Mouse (Mus musculus): ENCODE measurements around the gene Ccdc136. TPM values are rescaled to one million over a fixed set of nuclear protein-coding genes. Genes with fewer than 3 reads are reported as not detected.

Ccdc136 gene
- polyA plus RNA-seq, 1 experiment from 2014 or later: 0.62 TPM

- no peak overlapping the region for H3K9ac ChIP-seq
- no peak overlapping the region for H3K4me2 ChIP-seq
- no peak overlapping the region for H3K4me3 ChIP-seq (replicated peaks)
- DNase-seq: no peak
- H3K9me3 ChIP-seq (replicated peaks): no peaks in the 10 kb centered on the region
- 0 out of 2 replicates have a peak, but pooled peaks cover 2% of the 10 kb centered on the region for H3K27me3 ChIP-seq
- H3K4me1 ChIP-seq (replicated peaks): no peaks in the 10 kb centered on the region
- no peak for ATAC-seq (ENCODE audit: low read depth)
- no peak overlapping the region for H3K27ac ChIP-seq
- 48% methylated on average over 11 of the region's 11 CpGs for WGBS (ENCODE audit: insufficient replicate concordance)
- no peaks in the 10 kb centered on the region for H3K36me3 ChIP-seq
Observed at GRCm38 (mm10) chr6:29444773-29445172, 48.7 kb downstream of the Ccdc136 start.

GRCm38 (mm10) chr6:29445354-29445753 is 49.2 kb downstream of the Ccdc136 start:
- H3K27ac ChIP-seq: no peak overlapping the region
- ATAC-seq (ENCODE audit: low read depth) (no peak), DNase-seq (no peak)
- no peak overlapping the region for H3K9ac ChIP-seq
- no peaks in the 10 kb centered on the region for H3K27me3 ChIP-seq
- H3K36me3 ChIP-seq: no peaks in the 10 kb centered on the region
- H3K4me3 ChIP-seq (replicated peaks): no peak overlapping the region
- H3K9me3 ChIP-seq (replicated peaks): no peaks in the 10 kb centered on the region
- H3K4me2 ChIP-seq: no peak overlapping the region
- WGBS (ENCODE audit: insufficient replicate concordance): 72% methylated on average over 7 of the region's 7 CpGs
- H3K4me1 ChIP-seq (replicated peaks): no peaks in the 10 kb centered on the region

DNA sequence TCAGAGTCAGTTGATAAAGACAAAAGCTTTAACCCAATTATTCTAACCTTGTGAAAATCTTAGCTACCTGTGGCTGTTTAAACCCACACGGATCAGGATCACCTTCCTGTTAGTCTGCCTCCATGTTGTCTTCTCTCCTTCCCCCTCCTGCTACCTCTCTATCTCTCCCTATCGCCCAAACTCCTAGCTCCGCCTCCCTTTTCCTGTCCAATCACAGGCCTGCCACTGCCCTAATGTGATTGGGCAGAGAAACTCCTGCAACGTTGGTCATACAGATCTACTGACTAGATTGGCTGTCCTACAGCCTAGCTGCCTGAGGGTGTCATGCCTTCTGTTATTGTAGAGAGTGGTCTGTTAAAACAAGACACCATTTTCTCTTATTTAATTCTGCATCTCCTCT is 53.7 kb downstream of the Ccdc136 start:
- ATAC-seq (ENCODE audit: low read depth) (no peak), DNase-seq (no peak)
- WGBS (ENCODE audit: insufficient replicate concordance): 22% methylated on average over 4 of the region's 4 CpGs
- Histone ChIP-seq H3K27me3 (0 out of 2 replicates have a peak, but pooled peaks cover 3% of the 10 kb centered on the region), H3K4me3 (replicated peaks) (no peak overlapping the region), H3K9me3 (replicated peaks) (no peaks in the 10 kb centered on the region), H3K36me3 (no peaks in the 10 kb centered on the region), H3K27ac (no peak overlapping the region), H3K9ac (no peak overlapping the region), H3K4me2 (no peak overlapping the region), H3K4me1 (replicated peaks) (no peaks in the 10 kb centered on the region)

- DNase-seq (no peak), ATAC-seq (ENCODE audit: low read depth) (no peak)
- no peaks in the 10 kb centered on the region for H3K9me3 ChIP-seq (replicated peaks)
- no peak overlapping the region for H3K27ac ChIP-seq
- H3K4me1 ChIP-seq (replicated peaks): no peaks in the 10 kb centered on the region
- no peak overlapping the region for H3K4me2 ChIP-seq
- WGBS (ENCODE audit: insufficient replicate concordance): 78% methylated on average over 6 of the region's 6 CpGs
- no peak overlapping the region for H3K4me3 ChIP-seq (replicated peaks)
- H3K27me3 ChIP-seq: 0 out of 2 replicates have a peak, but pooled peaks cover 3% of the 10 kb centered on the region
- no peaks in the 10 kb centered on the region for H3K36me3 ChIP-seq
- no peak overlapping the region for H3K9ac ChIP-seq
Observed at GRCm38 (mm10) chr6:29450667-29451066, 54.6 kb downstream of the Ccdc136 start.

DNA sequence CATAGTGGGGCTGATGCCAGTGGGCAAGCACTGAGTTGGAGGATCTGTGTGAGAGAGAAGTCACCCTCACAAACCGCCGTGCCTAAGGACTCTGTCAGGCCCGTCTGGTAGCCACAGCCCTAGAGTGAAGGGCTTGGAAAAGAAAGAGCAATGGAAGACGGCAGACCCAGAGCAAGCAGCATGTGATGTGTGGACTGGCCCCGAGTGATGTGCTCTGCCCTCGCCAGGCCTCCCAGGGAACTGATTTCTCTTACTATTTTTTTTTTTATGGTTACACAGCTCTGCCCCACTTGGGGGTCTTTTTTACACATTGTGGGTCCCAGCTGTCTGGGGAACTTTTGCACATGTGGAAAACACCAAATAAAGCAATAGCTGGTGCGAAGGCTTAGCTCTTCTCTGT is 65.4 kb downstream of the Ccdc136 start:
- DNase-seq (no peak), ATAC-seq (ENCODE audit: low read depth) (no peak)
- WGBS (ENCODE audit: insufficient replicate concordance): 51% methylated on average over 7 of the region's 7 CpGs
- Histone ChIP-seq H3K27ac (no peak overlapping the region), H3K4me1 (replicated peaks) (no peaks in the 10 kb centered on the region), H3K27me3 (no peaks in the 10 kb centered on the region), H3K9ac (no peak overlapping the region), H3K4me2 (no peak overlapping the region), H3K4me3 (replicated peaks) (no peak overlapping the region), H3K36me3 (no peaks in the 10 kb centered on the region), H3K9me3 (replicated peaks) (no peaks in the 10 kb centered on the region)

DNA sequence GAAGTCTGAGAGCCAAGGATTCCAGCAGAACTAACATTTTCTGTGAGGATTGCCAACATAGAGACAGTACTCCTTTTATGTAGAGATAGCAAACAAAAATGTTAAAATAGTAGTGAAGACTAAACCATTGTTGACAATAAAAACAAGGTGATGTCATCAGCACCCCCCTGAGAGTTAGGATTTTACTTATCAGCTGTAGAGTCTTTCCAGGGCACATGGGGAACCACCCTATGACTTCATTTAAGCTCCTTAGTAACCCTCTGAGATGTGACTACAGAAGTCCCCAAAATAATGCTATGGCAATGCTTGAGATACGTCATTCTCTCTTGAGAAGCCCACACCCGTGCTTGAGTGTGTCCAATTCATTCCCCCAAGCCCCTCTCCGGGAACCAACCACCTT is 67.3 kb downstream of the Ccdc136 start:
- H3K4me2 ChIP-seq: no peak overlapping the region
- no peak overlapping the region for H3K27ac ChIP-seq
- WGBS (ENCODE audit: insufficient replicate concordance): 50% methylated on average over 3 of the region's 3 CpGs
- H3K36me3 ChIP-seq: no peaks in the 10 kb centered on the region
- H3K4me3 ChIP-seq (replicated peaks): no peak overlapping the region
- ATAC-seq (ENCODE audit: low read depth) (no peak), DNase-seq (no peak)
- no peaks in the 10 kb centered on the region for H3K9me3 ChIP-seq (replicated peaks)
- H3K9ac ChIP-seq: no peak overlapping the region
- peaks cover 2% of the 10 kb centered on the region for H3K4me1 ChIP-seq (replicated peaks)
- H3K27me3 ChIP-seq: no peaks in the 10 kb centered on the region

DNA sequence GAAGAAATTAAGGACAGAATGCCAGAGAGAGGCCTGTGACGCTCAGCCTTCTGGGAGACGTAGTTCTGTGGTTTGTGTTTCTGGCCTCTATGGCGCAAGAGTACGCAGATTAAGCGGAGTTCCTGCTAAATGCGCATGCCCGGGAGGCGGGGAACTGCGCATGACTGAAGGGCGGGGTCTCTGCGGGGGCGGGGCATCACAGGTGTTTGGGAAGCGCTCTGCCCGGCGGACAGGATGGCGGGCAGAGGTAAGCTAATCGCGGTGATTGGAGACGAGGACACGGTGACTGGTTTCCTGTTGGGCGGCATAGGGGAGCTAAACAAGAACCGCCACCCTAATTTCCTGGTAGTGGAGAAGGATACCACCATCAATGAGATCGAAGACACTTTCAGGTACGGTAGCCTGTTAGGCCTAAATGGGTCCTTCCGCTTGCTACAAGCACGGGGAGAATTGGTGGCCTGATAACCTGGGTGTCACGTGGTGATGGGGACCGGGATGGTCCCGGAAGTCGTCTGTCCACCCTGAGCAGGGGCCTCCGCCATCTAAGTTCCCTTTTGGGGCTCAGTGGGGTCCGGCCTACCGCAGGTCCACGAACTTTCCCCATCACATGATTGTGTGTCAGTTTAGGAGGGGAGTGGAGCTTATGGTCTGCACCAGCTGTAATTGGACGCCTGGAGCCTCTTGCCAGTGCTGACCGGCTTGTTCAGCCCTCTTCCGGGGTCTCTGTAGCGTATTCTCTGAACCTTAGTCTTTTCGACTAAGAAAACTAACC is 71.7 kb downstream of the Ccdc136 start, which contains the start of gene Atp6v1f:
Gene Atp6v1f (plus strand): TSS at position 136 of the 772 bp plus-strand sequence.
- peak within 1 kb of the TSS; percentile 77 for H3K9ac ChIP-seq
- H3K36me3 ChIP-seq: peaks cover 23% of the 10 kb centered on the region
- DNase-seq: peak; percentile 92
- H3K4me2 ChIP-seq: peak within 1 kb of the TSS; percentile 75
- under 1% methylated on average over 39 of the region's 39 CpGs for WGBS (ENCODE audit: insufficient replicate concordance)
- peak; percentile 92 for ATAC-seq (ENCODE audit: low read depth)
- H3K4me3 ChIP-seq (replicated peaks): peak within 1 kb of the TSS; percentile 68
- H3K4me1 ChIP-seq (replicated peaks): peaks cover 11% of the 10 kb centered on the region
- no peaks in the 10 kb centered on the region for H3K27me3 ChIP-seq
- H3K27ac ChIP-seq: peak within 1 kb of the TSS; percentile 68
- no peaks in the 10 kb centered on the region for H3K9me3 ChIP-seq (replicated peaks)

- peak overlapping the region; percentile 77 for H3K9ac ChIP-seq
- peaks cover 23% of the 10 kb centered on the region for H3K36me3 ChIP-seq
- H3K27me3 ChIP-seq: no peaks in the 10 kb centered on the region
- ATAC-seq (ENCODE audit: low read depth) (no peak), DNase-seq (no peak)
- H3K4me1 ChIP-seq (replicated peaks): peaks cover 15% of the 10 kb centered on the region
- peak overlapping the region; percentile 68 for H3K4me3 ChIP-seq (replicated peaks)
- whole genome bisulfite sequencing (ENCODE audit: insufficient replicate concordance): 70% methylated on average over 3 of the region's 3 CpGs
- H3K4me2 ChIP-seq: peak overlapping the region; percentile 75
- no peak overlapping the region for H3K27ac ChIP-seq
- H3K9me3 ChIP-seq (replicated peaks): no peaks in the 10 kb centered on the region
Observed at GRCm38 (mm10) chr6:29468851-29469250, 72.7 kb downstream of the Ccdc136 start.

- no peak within 1 kb of the TSS for H3K27ac ChIP-seq
- DNase-seq (no peak), ATAC-seq (ENCODE audit: low read depth) (no peak)
- 82% methylated on average over 4 of the region's 4 CpGs for WGBS (ENCODE audit: insufficient replicate concordance)
- no peak within 1 kb of the TSS for H3K9ac ChIP-seq
- no peak within 1 kb of the TSS for H3K4me2 ChIP-seq
- peaks cover 23% of the 10 kb centered on the region for H3K36me3 ChIP-seq
- peaks cover 24% of the 10 kb centered on the region for H3K4me1 ChIP-seq (replicated peaks)
- H3K27me3 ChIP-seq: peaks cover 6% of the 10 kb centered on the region; the same call in 1 of the 2 replicates
- H3K9me3 ChIP-seq (replicated peaks): no peaks in the 10 kb centered on the region
- no peak within 1 kb of the TSS for H3K4me3 ChIP-seq (replicated peaks)
Observed at GRCm38 (mm10) chr6:29471137-29471536, 75.0 kb downstream of the Ccdc136 start, which contains the start of gene Atp6v1fnb. TSS of gene Atp6v1fnb (plus strand) at chr6:29471437.

- ATAC-seq (ENCODE audit: low read depth) (peak; percentile 99), DNase-seq (peak; percentile 91)
- Histone ChIP-seq H3K27ac (no peak overlapping the region; the same call in 1 of the 2 replicates), H3K36me3 (peaks cover 23% of the 10 kb centered on the region), H3K27me3 (peaks cover 19% of the 10 kb centered on the region), H3K4me2 (peak overlapping the region; percentile 87), H3K4me1 (replicated peaks) (peaks cover 14% of the 10 kb centered on the region), H3K4me3 (replicated peaks) (peak overlapping the region; percentile 61), H3K9me3 (replicated peaks) (no peaks in the 10 kb centered on the region), H3K9ac (peak overlapping the region; percentile 72)
- WGBS (ENCODE audit: insufficient replicate concordance): 3% methylated on average over 33 of the region's 33 CpGs
Observed at GRCm38 (mm10) chr6:29473941-29474691, 78.0 kb downstream of the Ccdc136 start.

GRCm38 (mm10) chr6:29474736-29475135 is 78.6 kb downstream of the Ccdc136 start:
- ATAC-seq (ENCODE audit: low read depth) (no peak), DNase-seq (no peak)
- Histone ChIP-seq H3K9ac (no peak overlapping the region), H3K36me3 (peaks cover 22% of the 10 kb centered on the region), H3K27ac (no peak overlapping the region), H3K4me2 (peak overlapping the region; percentile 87), H3K27me3 (peaks cover 19% of the 10 kb centered on the region), H3K4me1 (replicated peaks) (peaks cover 13% of the 10 kb centered on the region), H3K4me3 (replicated peaks) (no peak overlapping the region), H3K9me3 (replicated peaks) (no peaks in the 10 kb centered on the region)
- WGBS (ENCODE audit: insufficient replicate concordance): 64% methylated on average over 2 of the region's 2 CpGs
